Mouse (Mus musculus) heart, adult 2 months (tissue): ENCODE data around the gene Slc22a8.

Source experiments
- CTCF ChIP-seq: fragments of 200-600 bp; IDR thresholded peaks from 2 replicates; pipeline ENCODE4 v1.8.1; 2022; ENCODE audit warnings: antibody characterized with exemption, mild to moderate bottlenecking, moderate library complexity
- POLR2A ChIP-seq: fragments of 200-500 bp; IDR thresholded peaks from 2 replicates; pipeline ENCODE4 v1.6.1; 2011; ENCODE audit warnings: mild to moderate bottlenecking, low read depth, low read length, control low read depth; ENCODE audit not compliant: insufficient read depth

DNA sequence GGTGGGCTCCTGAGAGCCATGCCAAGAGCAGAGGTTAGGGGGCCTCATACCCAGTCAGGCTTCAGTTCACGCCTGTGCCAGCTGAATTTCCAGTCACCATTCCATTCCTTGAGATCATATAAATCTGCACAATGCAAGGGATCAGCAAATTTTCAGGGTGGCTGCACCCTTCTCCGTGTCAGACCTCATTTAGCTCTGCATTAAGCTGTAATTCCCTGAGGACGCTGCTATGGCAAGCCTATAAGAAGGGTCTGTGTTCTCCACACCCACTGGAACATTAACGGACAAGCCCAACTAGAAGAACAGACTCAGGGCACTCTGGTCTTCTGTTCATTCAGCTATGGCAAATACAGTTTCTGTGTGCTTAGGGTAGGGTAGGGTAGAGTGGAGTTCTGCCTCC is 6.2 kb downstream of the Slc22a8 start:
- TF ChIP-seq CTCF (no peak), POLR2A (no peak)
